Mouse (Mus musculus) forebrain, embryonic 13.5 days (tissue): ENCODE measurements around the gene Als2cr12. TPM values are rescaled to one million over a fixed set of nuclear protein-coding genes. Genes with fewer than 3 reads are reported as not detected.
"Not testable (repeated sequence)": the region's sequence is repeated elsewhere in the genome, so short reads cannot be mapped to it uniquely, and the experiment has no call there.

Experiments used
- ATAC-seq: fragments of 200-750 bp; cut with Nextera tagmentation; 2 replicates; pipeline ENCODE4 v1.8.0; 2017
- H3K27ac ChIP-seq: fragments of 300-500 bp; sonication (generic); 2 replicates; pipeline ENCODE4 v1.5.1; 2015; ENCODE audit warnings: inconsistent platforms, mild to moderate bottlenecking, moderate library complexity
- H3K27me3 ChIP-seq: fragments of 300-500 bp; sonication (generic); 2 replicates; pipeline ENCODE4 v1.6.1; 2015; ENCODE audit warnings: mild to moderate bottlenecking, inconsistent platforms
- H3K36me3 ChIP-seq: fragments of 300-500 bp; sonication (generic); 2 replicates; pipeline ENCODE4 v1.6.1; 2015; ENCODE audit warnings: mild to moderate bottlenecking, inconsistent platforms; ENCODE audit not compliant: poor library complexity, severe bottlenecking
- H3K4me1 ChIP-seq: fragments of 300-500 bp; sonication (generic); 2 replicates; pipeline ENCODE4 v1.6.1; 2015; ENCODE audit warnings: inconsistent platforms
- H3K4me2 ChIP-seq: fragments of 300-500 bp; sonication (generic); 2 replicates; pipeline ENCODE4 v1.6.1; 2015; ENCODE audit warnings: inconsistent platforms, mild to moderate bottlenecking, moderate library complexity
- H3K4me3 ChIP-seq: fragments of 300-500 bp; sonication (generic); 2 replicates; pipeline ENCODE4 v1.5.1; 2015; ENCODE audit warnings: mild to moderate bottlenecking, inconsistent platforms
- H3K9ac ChIP-seq: fragments of 300-500 bp; sonication (generic); 2 replicates; pipeline ENCODE4 v1.6.1; 2015; ENCODE audit warnings: mild to moderate bottlenecking, inconsistent platforms
- H3K9me3 ChIP-seq: fragments of 300-500 bp; sonication (generic); replicated peaks from 2 replicates; pipeline ENCODE4 v1.6.1; 2016; ENCODE audit warnings: inconsistent platforms
- WGBS: fragments of 180-500 bp; shearing (Covaris S2); methylation state at CpG from one replicate; pipeline ENCODE4 v1.1.7; 2015; 5-methylcytosine and 5-hydroxymethylcytosine counted together
- polyA plus RNA-seq: library from polyadenylated mRNA; unstranded; fragments of >200 nt; fragmentation: Nextera tagmentation; extraction: Ambion mirVana; gene quantifications from 2 replicates; pipeline ENCODE4 v1.2.1, GENCODE M21; 2015

The Als2cr12 gene
- polyA plus RNA-seq, 1 experiment from 2014 or later: not detected

GRCm38 (mm10) chr1:58668191-58668590 lies 27.6 kb downstream of the Als2cr12 start:
- Histone ChIP-seq H3K4me3 (no peak overlapping the region), H3K27me3 (no peaks in the 10 kb centered on the region), H3K27ac (no peak overlapping the region), H3K4me1 (no peaks in the 10 kb centered on the region), H3K4me2 (no peak overlapping the region), H3K36me3 (no peaks in the 10 kb centered on the region), H3K9ac (no peak overlapping the region), H3K9me3 (no peaks in the 10 kb centered on the region)
- 82% methylated on average over 5 of the region's 5 CpGs for WGBS
- ATAC-seq: no peak

- H3K4me2 ChIP-seq, H3K27me3 ChIP-seq, H3K9me3 ChIP-seq, H3K27ac ChIP-seq, H3K4me1 ChIP-seq, H3K4me3 ChIP-seq, H3K9ac ChIP-seq, H3K36me3 ChIP-seq, ATAC-seq: not testable (repeated sequence)
- WGBS: 93% methylated on average over 3 of the region's 3 CpGs
Measured at GRCm38 (mm10) chr1:58663365-58663764, 32.4 kb downstream of the Als2cr12 start.

- WGBS: 92% methylated on average over 5 of the region's 5 CpGs
- H3K9ac ChIP-seq, H3K4me3 ChIP-seq, H3K36me3 ChIP-seq, H3K4me2 ChIP-seq, H3K27ac ChIP-seq, H3K4me1 ChIP-seq, H3K9me3 ChIP-seq, H3K27me3 ChIP-seq, ATAC-seq: not testable (repeated sequence)
Measured at GRCm38 (mm10) chr1:58662671-58663070, 33.1 kb downstream of the Als2cr12 start.

- Histone ChIP-seq H3K9me3 (no peaks in the 10 kb centered on the region), H3K4me2 (peak overlapping the region; percentile 74), H3K4me1 (0 out of 2 replicates have a peak, but pooled peaks cover 3% of the 10 kb centered on the region), H3K27ac (no peak overlapping the region), H3K9ac (peak overlapping the region; percentile 81), H3K27me3 (no peaks in the 10 kb centered on the region), H3K4me3 (peak overlapping the region; percentile 59), H3K36me3 (no peaks in the 10 kb centered on the region)
- WGBS: 1% methylated on average over 37 of the region's 37 CpGs
- ATAC-seq: peak; percentile 93
Measured at GRCm38 (mm10) chr1:58652480-58653403, 43.0 kb downstream of the Als2cr12 start.

- H3K27me3 ChIP-seq, ATAC-seq, H3K4me1 ChIP-seq, H3K27ac ChIP-seq, H3K9me3 ChIP-seq, H3K36me3 ChIP-seq: not testable (repeated sequence)
- H3K4me2 ChIP-seq: peak overlapping the region; percentile 74
- peak overlapping the region; percentile 81 for H3K9ac ChIP-seq
- H3K4me3 ChIP-seq: peak overlapping the region; percentile 59
- 89% methylated on average over 17 of the region's 17 CpGs for WGBS
Measured at GRCm38 (mm10) chr1:58651571-58652456, 44.0 kb downstream of the Als2cr12 start.

- H3K4me3 ChIP-seq, H3K27ac ChIP-seq, H3K4me1 ChIP-seq, H3K27me3 ChIP-seq, H3K9ac ChIP-seq, H3K36me3 ChIP-seq, ATAC-seq, H3K4me2 ChIP-seq, H3K9me3 ChIP-seq: not testable (repeated sequence)
- WGBS: 82% methylated on average over 2 of the region's 2 CpGs
Measured at GRCm38 (mm10) chr1:58628847-58629246, 66.9 kb downstream of the Als2cr12 start.

GRCm38 (mm10) chr1:58621996-58622748 lies 73.6 kb downstream of the Als2cr12 start:
- Histone ChIP-seq H3K9ac (no peak overlapping the region), H3K9me3 (no peaks in the 10 kb centered on the region), H3K27ac (no peak overlapping the region), H3K4me2 (no peak overlapping the region), H3K27me3 (no peaks in the 10 kb centered on the region), H3K4me3 (no peak overlapping the region), H3K36me3 (no peaks in the 10 kb centered on the region), H3K4me1 (0 out of 2 replicates have a peak, but pooled peaks cover 2% of the 10 kb centered on the region)
- WGBS: 72% methylated on average over 7 of the region's 7 CpGs
- ATAC-seq: no peak

- ATAC-seq: no peak
- WGBS: 85% methylated on average over 3 of the region's 3 CpGs
Measured at GRCm38 (mm10) chr1:58621251-58621650, 74.5 kb downstream of the Als2cr12 start.

GRCm38 (mm10) chr1:58618766-58619165 lies 77.0 kb downstream of the Als2cr12 start:
- H3K4me3 ChIP-seq: no peak overlapping the region
- 92% methylated on average over 2 of the region's 2 CpGs for WGBS
- H3K9ac ChIP-seq: no peak overlapping the region
- H3K27ac ChIP-seq: no peak overlapping the region
- H3K4me2 ChIP-seq: no peak overlapping the region
- H3K36me3 ChIP-seq: no peaks in the 10 kb centered on the region
- 0 out of 2 replicates have a peak, but pooled peaks cover 4% of the 10 kb centered on the region for H3K4me1 ChIP-seq
- H3K27me3 ChIP-seq: no peaks in the 10 kb centered on the region
- ATAC-seq: no peak
- H3K9me3 ChIP-seq: no peaks in the 10 kb centered on the region

More at GRCm38 (mm10) chr1:58621251-58621650, 74.5 kb downstream of the Als2cr12 start:
- H3K27ac ChIP-seq: no peak overlapping the region
- no peak overlapping the region for H3K4me3 ChIP-seq
- H3K27me3 ChIP-seq: no peaks in the 10 kb centered on the region
- H3K4me2 ChIP-seq: no peak overlapping the region
- no peaks in the 10 kb centered on the region for H3K36me3 ChIP-seq
- H3K9ac ChIP-seq: no peak overlapping the region
- no peaks in the 10 kb centered on the region for H3K9me3 ChIP-seq
- 0 out of 2 replicates have a peak, but pooled peaks cover 4% of the 10 kb centered on the region for H3K4me1 ChIP-seq

GRCm38 (mm10) chr1:58617978-58618668 lies 77.7 kb downstream of the Als2cr12 start:
- H3K9ac ChIP-seq: no peak overlapping the region
- no peak for ATAC-seq
- WGBS: 75% methylated on average over 6 of the region's 6 CpGs

GRCm38 (mm10) chr1:58617076-58617475 lies 78.7 kb downstream of the Als2cr12 start:
- Histone ChIP-seq H3K9me3 (no peaks in the 10 kb centered on the region), H3K27me3 (no peaks in the 10 kb centered on the region), H3K36me3 (no peaks in the 10 kb centered on the region), H3K9ac (no peak overlapping the region), H3K4me1 (0 out of 2 replicates have a peak, but pooled peaks cover 4% of the 10 kb centered on the region), H3K4me3 (no peak overlapping the region), H3K27ac (no peak overlapping the region), H3K4me2 (no peak overlapping the region)
- 53% methylated on average over 5 of the region's 5 CpGs for WGBS
- no peak for ATAC-seq

More at GRCm38 (mm10) chr1:58617978-58618668, 77.7 kb downstream of the Als2cr12 start:
- H3K4me2 ChIP-seq: no peak overlapping the region
- H3K27ac ChIP-seq: no peak overlapping the region
- no peaks in the 10 kb centered on the region for H3K9me3 ChIP-seq
- H3K36me3 ChIP-seq: no peaks in the 10 kb centered on the region
- H3K27me3 ChIP-seq: no peaks in the 10 kb centered on the region
- no peak overlapping the region for H3K4me3 ChIP-seq
- 0 out of 2 replicates have a peak, but pooled peaks cover 4% of the 10 kb centered on the region for H3K4me1 ChIP-seq
